Mouse (Mus musculus) lung, embryonic 14.5 days (tissue): Measurements from ENCODE around the gene Zfp280d. TPM values are rescaled to one million over a fixed set of nuclear protein-coding genes. Genes with fewer than 3 reads are reported as not detected.

ENCODE experiments used
- ATAC-seq: fragments of 200-750 bp; cut with Nextera tagmentation; 2 replicates; pipeline ENCODE4 v1.8.0; 2017; ENCODE audit warnings: mild to moderate bottlenecking, moderate TSS enrichment, moderate library complexity; ENCODE audit not compliant: insufficient read depth
- DNase-seq: peaks from one replicate; pipeline ENCODE4 v3.0.0-alpha.2; 2015
- H3K27ac ChIP-seq: fragments of 300-500 bp; sonication (generic); 2 replicates; pipeline ENCODE4 v1.5.1; 2014; ENCODE audit warnings: low read depth, mild to moderate bottlenecking, moderate library complexity
- H3K27me3 ChIP-seq: fragments of 300-500 bp; sonication (generic); 2 replicates; pipeline ENCODE4 v1.6.1; 2014; ENCODE audit warnings: low read length, control low read depth; ENCODE audit not compliant: insufficient read depth
- H3K36me3 ChIP-seq: fragments of 300-500 bp; sonication (generic); 2 replicates; pipeline ENCODE4 v1.6.1; 2014; ENCODE audit warnings: control low read depth; ENCODE audit not compliant: insufficient read depth
- H3K4me1 ChIP-seq: fragments of 300-500 bp; sonication (generic); 2 replicates; pipeline ENCODE4 v1.6.1; 2014; ENCODE audit warnings: antibody characterized with exemption, control low read depth; ENCODE audit not compliant: insufficient read depth
- H3K4me2 ChIP-seq: fragments of 300-500 bp; sonication (generic); 2 replicates; pipeline ENCODE4 v1.6.1; 2014; ENCODE audit warnings: mild to moderate bottlenecking
- H3K4me3 ChIP-seq: fragments of 300-500 bp; sonication (generic); 2 replicates; pipeline ENCODE4 v1.5.1; 2014; ENCODE audit warnings: low read depth, low read length
- H3K9ac ChIP-seq: fragments of 300-500 bp; sonication (generic); 2 replicates; pipeline ENCODE4 v1.6.1; 2014
- H3K9me3 ChIP-seq: fragments of 300-500 bp; sonication (generic); 2 replicates; pipeline ENCODE4 v1.6.1; 2016; ENCODE audit warnings: low read depth, low read length, control low read depth
- CTCF ChIP-seq: IDR thresholded peaks from 2 replicates; pipeline ENCODE4 v1.5.1; 2016; ENCODE audit warnings: antibody characterized with exemption, low read depth
- WGBS: fragments of 180-500 bp; shearing (Covaris S2); extraction: QIAGEN DNeasy Blood & Tissue Kit; methylation state at CpG from one replicate; pipeline ENCODE4 v1.1.7; 2014; 5-methylcytosine and 5-hydroxymethylcytosine counted together
- polyA plus RNA-seq: library from polyadenylated mRNA; unstranded; fragments of >200 nt; fragmentation: Nextera tagmentation; extraction: Ambion mirVana; gene quantifications from 2 replicates; pipeline ENCODE4 v1.2.1, GENCODE M21; 2014

Zfp280d gene
- polyA plus RNA-seq, 1 experiment from 2014 or later, result 47.5 TPM

GRCm38 (mm10) chr9:72270146-72270545 lies 4.5 kb upstream of the Zfp280d start:
- ATAC-seq, result no peak
- no peak for TF ChIP-seq CTCF

GRCm38 (mm10) chr9:72273646-72274410 lies 832 bp upstream of the Zfp280d start:
- Histone ChIP-seq H3K9ac (no peak overlapping the region), H3K9me3 (peaks cover 6% of the 10 kb centered on the region; the same call in 1 of the 2 replicates), H3K4me2 (no peak overlapping the region), H3K27ac (no peak overlapping the region; the same call in 1 of the 2 replicates), H3K27me3 (no peaks in the 10 kb centered on the region), H3K36me3 (no peaks in the 10 kb centered on the region), H3K4me1 (0 out of 2 replicates have a peak, but pooled peaks cover 5% of the 10 kb centered on the region), H3K4me3 (no peak overlapping the region)
- ATAC-seq, result no peak
- WGBS, result 83% methylated on average over 7 of the region's 7 CpGs
- no peak for DNase-seq
- TF ChIP-seq CTCF, result peak; percentile 16; the same call in 1 of the 2 replicates

More at GRCm38 (mm10) chr9:72270146-72270545, 4.5 kb upstream of the Zfp280d start:
- Histone ChIP-seq H3K4me3 (no peak overlapping the region), H3K4me1 (no peaks in the 10 kb centered on the region), H3K36me3 (no peaks in the 10 kb centered on the region), H3K27me3 (no peaks in the 10 kb centered on the region), H3K9ac (no peak overlapping the region), H3K4me2 (no peak overlapping the region), H3K27ac (no peak overlapping the region), H3K9me3 (peaks cover 6% of the 10 kb centered on the region; the same call in 1 of the 2 replicates)
- peak; percentile 29 for DNase-seq
- 80% methylated on average over 1 of the region's 1 CpGs for WGBS

- H3K9me3 ChIP-seq, result peaks cover 6% of the 10 kb centered on the region; the same call in 1 of the 2 replicates
- peak overlapping the region; percentile 98 for H3K27ac ChIP-seq
- no peaks in the 10 kb centered on the region for H3K27me3 ChIP-seq
- 0 out of 2 replicates have a peak, but pooled peaks cover 5% of the 10 kb centered on the region for H3K4me1 ChIP-seq
- peak overlapping the region; percentile 90 for H3K4me2 ChIP-seq
- peak overlapping the region; percentile 69 for H3K4me3 ChIP-seq
- DNase-seq (peak; percentile 74), ATAC-seq (peak; percentile 92)
- WGBS, result under 1% methylated on average over 70 of the region's 70 CpGs
- H3K36me3 ChIP-seq, result no peaks in the 10 kb centered on the region
- no peak for TF ChIP-seq CTCF
- peak overlapping the region; percentile 96 for H3K9ac ChIP-seq
Measured at GRCm38 (mm10) chr9:72275101-72275978, 680 bp downstream of the Zfp280d start.

- TF ChIP-seq CTCF, result no peak
- peak overlapping the region; percentile 96 for H3K9ac ChIP-seq
- 0 out of 2 replicates have a peak, but pooled peaks cover 5% of the 10 kb centered on the region for H3K4me1 ChIP-seq
- peak overlapping the region; percentile 98 for H3K27ac ChIP-seq
- 10% methylated on average over 8 of the region's 8 CpGs for WGBS
- ATAC-seq (no peak), DNase-seq (peak; percentile 41)
- H3K36me3 ChIP-seq, result no peaks in the 10 kb centered on the region
- peaks cover 6% of the 10 kb centered on the region; the same call in 1 of the 2 replicates for H3K9me3 ChIP-seq
- peak overlapping the region; percentile 90 for H3K4me2 ChIP-seq
- peak overlapping the region; percentile 69 for H3K4me3 ChIP-seq
- H3K27me3 ChIP-seq, result no peaks in the 10 kb centered on the region
Measured at GRCm38 (mm10) chr9:72275979-72276500, 1.4 kb downstream of the Zfp280d start.

- H3K4me2 ChIP-seq, result peak overlapping the region; percentile 5
- peaks cover 6% of the 10 kb centered on the region; the same call in 1 of the 2 replicates for H3K9me3 ChIP-seq
- H3K36me3 ChIP-seq, result no peaks in the 10 kb centered on the region
- no peak overlapping the region for H3K27ac ChIP-seq
- H3K4me1 ChIP-seq, result 0 out of 2 replicates have a peak, but pooled peaks cover 5% of the 10 kb centered on the region
- no peak for ATAC-seq
- TF ChIP-seq CTCF, result no peak
- no peak overlapping the region for H3K9ac ChIP-seq
- no peak overlapping the region for H3K4me3 ChIP-seq
- no peak for DNase-seq
- H3K27me3 ChIP-seq, result no peaks in the 10 kb centered on the region
Measured at GRCm38 (mm10) chr9:72276941-72277340, 2.3 kb downstream of the Zfp280d start.

DNA sequence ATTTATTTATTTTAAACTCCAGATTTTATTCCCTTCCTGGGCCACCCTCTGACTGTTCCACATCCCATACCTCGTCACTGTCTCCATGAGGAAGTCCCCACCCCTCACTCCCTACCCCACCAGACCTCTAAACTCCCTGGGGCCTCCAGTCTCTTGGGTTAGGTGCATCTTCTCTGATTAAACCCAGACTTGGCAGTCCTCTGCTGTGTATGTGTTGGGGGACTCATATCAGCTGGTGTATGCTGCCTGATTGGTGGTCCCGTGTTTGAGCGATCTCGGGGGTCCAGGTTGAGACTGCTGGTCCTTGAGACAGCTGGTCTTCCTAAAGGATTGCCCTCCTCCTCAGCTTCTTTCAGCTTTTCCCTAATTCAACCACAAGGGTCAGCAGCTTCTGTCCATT lies 5.3 kb downstream of the Zfp280d start:
- WGBS, result 78% methylated on average over 4 of the region's 4 CpGs
- H3K27me3 ChIP-seq, result no peaks in the 10 kb centered on the region
- H3K4me2 ChIP-seq, result no peak overlapping the region

More for the DNA sequence above, 5.3 kb downstream of the Zfp280d start:
- Histone ChIP-seq H3K4me3 (no peak overlapping the region), H3K27ac (no peak overlapping the region), H3K9me3 (no peaks in the 10 kb centered on the region; the same call in 1 of the 2 replicates), H3K4me1 (0 out of 2 replicates have a peak, but pooled peaks cover 5% of the 10 kb centered on the region), H3K36me3 (no peaks in the 10 kb centered on the region), H3K9ac (no peak overlapping the region)
- DNase-seq (no peak), ATAC-seq (no peak)
- TF ChIP-seq CTCF, result no peak
